Mouse (Mus musculus) liver, postnatal 0 days (tissue): Measurements from ENCODE around the gene Micall2. TPM values are rescaled to one million over a fixed set of nuclear protein-coding genes. Genes with fewer than 3 reads are reported as not detected.
A peak's percentile ranks its signal among the peaks of the same experiment; 100 is the strongest.

Experiments
- ATAC-seq: fragments of 200-750 bp; cut with Nextera tagmentation; 2 replicates; pipeline ENCODE4 v1.8.0; 2017; ENCODE audit warnings: mild to moderate bottlenecking, moderate library complexity
- DNase-seq: peaks from one replicate; pipeline ENCODE4 v3.0.0-alpha.2; 2016
- H3K27ac ChIP-seq: fragments of 300-500 bp; sonication (generic); 2 replicates; pipeline ENCODE4 v1.5.1; 2014; ENCODE audit warnings: antibody characterized with exemption, moderate library complexity, mild to moderate bottlenecking, low read depth
- H3K27me3 ChIP-seq: fragments of 300-500 bp; sonication (generic); 2 replicates; pipeline ENCODE4 v1.6.1; 2014; ENCODE audit warnings: low read length, control low read depth, mixed read lengths; ENCODE audit not compliant: insufficient read depth
- H3K36me3 ChIP-seq: fragments of 300-500 bp; sonication (generic); replicated peaks from 2 replicates; pipeline ENCODE4 v1.6.1; 2014; ENCODE audit warnings: mild to moderate bottlenecking, control low read depth, low read length, moderate library complexity, mixed read lengths; ENCODE audit not compliant: insufficient read depth
- H3K4me1 ChIP-seq: fragments of 300-500 bp; sonication (generic); 2 replicates; pipeline ENCODE4 v1.6.1; 2014; ENCODE audit warnings: antibody characterized with exemption, mild to moderate bottlenecking, control low read depth; ENCODE audit not compliant: insufficient read depth
- H3K4me2 ChIP-seq: fragments of 300-500 bp; sonication (generic); 2 replicates; pipeline ENCODE4 v1.6.1; 2014; ENCODE audit warnings: low read depth, mild to moderate bottlenecking, low read length, moderate library complexity, mixed read lengths
- H3K4me3 ChIP-seq: fragments of 300-500 bp; sonication (generic); 2 replicates; pipeline ENCODE4 v1.5.1; 2014; ENCODE audit warnings: low read depth, low read length
- H3K9ac ChIP-seq: fragments of 300-500 bp; sonication (generic); replicated peaks from 2 replicates; pipeline ENCODE4 v1.6.1; 2014; ENCODE audit warnings: mild to moderate bottlenecking, moderate library complexity
- H3K9me3 ChIP-seq: fragments of 300-500 bp; sonication (generic); 2 replicates; pipeline ENCODE4 v1.6.1; 2016; ENCODE audit warnings: mild to moderate bottlenecking, control low read depth, low read length, mixed read lengths
- CTCF ChIP-seq: sonication (generic); IDR thresholded peaks from 2 replicates; pipeline ENCODE4 v1.5.1; 2016; ENCODE audit warnings: antibody characterized with exemption, low read depth
- EP300 ChIP-seq: IDR thresholded peaks from 2 replicates; pipeline ENCODE4 v1.6.1; 2016; ENCODE audit warnings: antibody characterized with exemption, low read depth, mild to moderate bottlenecking
- WGBS: fragments of 180-500 bp; shearing (Covaris S2); extraction: QIAGEN DNeasy Blood & Tissue Kit; methylation state at CpG from one replicate; pipeline ENCODE4 v1.1.7; 2014; ENCODE audit not compliant: insufficient replicate concordance; 5-methylcytosine and 5-hydroxymethylcytosine counted together
- polyA plus RNA-seq: library from polyadenylated mRNA; unstranded; fragments of >200 nt; fragmentation: Nextera tagmentation; extraction: Ambion mirVana; gene quantifications from 2 replicates; pipeline ENCODE4 v1.2.1, GENCODE M21; 2015

The Micall2 gene
- polyA plus RNA-seq, 1 experiment from 2014 or later, result 5.8 TPM

DNA sequence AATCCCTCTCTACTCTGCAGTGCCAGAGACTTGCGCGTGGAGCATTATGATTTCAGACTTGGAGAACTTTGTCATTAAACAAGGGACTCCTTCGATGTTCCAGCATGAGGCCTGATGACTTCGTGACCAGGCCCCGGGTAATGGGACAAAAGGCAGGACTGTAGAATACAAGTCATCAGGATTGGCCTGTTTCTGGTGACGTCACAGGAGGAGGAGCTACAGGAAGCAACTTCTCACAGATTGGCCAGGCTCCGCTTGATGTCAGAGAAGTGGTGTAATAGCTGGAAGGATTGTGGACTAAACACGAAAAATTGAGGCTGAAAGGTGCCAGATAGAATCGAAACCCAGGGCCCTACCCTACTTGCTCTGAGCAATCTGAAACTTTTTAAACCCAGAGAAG is 45.3 kb downstream of the Micall2 start:
- no peak for ATAC-seq
- Histone ChIP-seq H3K4me3 (no peak overlapping the region), H3K4me2 (no peak overlapping the region), H3K9ac (no peak overlapping the region), H3K36me3 (no peaks in the 10 kb centered on the region), H3K9me3 (no peaks in the 10 kb centered on the region), H3K27me3 (0 out of 2 replicates have a peak, but pooled peaks cover 10% of the 10 kb centered on the region), H3K4me1 (peaks cover 4% of the 10 kb centered on the region; the same call in 1 of the 2 replicates), H3K27ac (no peak overlapping the region)
- 67% methylated on average over 9 of the region's 9 CpGs for WGBS
- TF ChIP-seq CTCF (no peak), EP300 (no peak)
- DNase-seq, result no peak

GRCm38 (mm10) chr5:139688356-139688755 is 47.8 kb downstream of the Micall2 start:
- DNase-seq (no peak), ATAC-seq (no peak)
- Histone ChIP-seq H3K9me3 (no peaks in the 10 kb centered on the region), H3K27me3 (peaks cover 24% of the 10 kb centered on the region), H3K4me2 (no peak overlapping the region), H3K36me3 (no peaks in the 10 kb centered on the region), H3K9ac (no peak overlapping the region), H3K27ac (no peak overlapping the region), H3K4me1 (no peaks in the 10 kb centered on the region), H3K4me3 (no peak overlapping the region)
- 64% methylated on average over 12 of the region's 12 CpGs for WGBS
- TF ChIP-seq CTCF, result no peak
- no peak for TF ChIP-seq EP300

DNA sequence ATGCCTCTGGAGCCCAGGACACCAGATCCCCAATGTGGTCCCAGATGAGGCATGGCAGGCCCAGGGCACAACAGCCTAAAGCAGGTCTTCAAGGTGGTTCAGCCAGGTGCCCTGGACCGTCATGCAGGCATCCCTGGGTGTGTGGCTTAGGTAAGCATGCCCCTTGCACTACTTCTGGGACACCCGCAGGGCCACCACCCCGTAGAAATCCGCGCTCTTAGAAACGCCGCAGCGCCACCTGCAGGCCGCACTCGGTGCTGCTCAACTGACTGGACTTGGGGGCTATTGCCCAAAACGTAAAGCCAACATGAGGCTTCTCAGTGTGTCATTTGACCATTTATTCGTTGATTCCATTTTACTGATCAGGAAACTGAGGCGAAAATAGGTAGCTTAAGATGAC is 48.5 kb downstream of the Micall2 start:
- no peak overlapping the region for H3K9ac ChIP-seq
- TF ChIP-seq EP300 (no peak), CTCF (peak; percentile 74)
- DNase-seq (peak; percentile 63), ATAC-seq (no peak)
- H3K4me1 ChIP-seq, result no peaks in the 10 kb centered on the region
- no peaks in the 10 kb centered on the region for H3K36me3 ChIP-seq
- H3K4me2 ChIP-seq, result no peak overlapping the region
- no peak overlapping the region for H3K27ac ChIP-seq
- WGBS, result 5% methylated on average over 13 of the region's 13 CpGs
- no peak overlapping the region for H3K4me3 ChIP-seq
- peaks cover 31% of the 10 kb centered on the region for H3K27me3 ChIP-seq
- H3K9me3 ChIP-seq, result no peaks in the 10 kb centered on the region

GRCm38 (mm10) chr5:139686530-139687249 is 49.4 kb downstream of the Micall2 start:
- no peak overlapping the region for H3K9ac ChIP-seq
- 32% methylated on average over 21 of the region's 21 CpGs for WGBS
- peaks cover 39% of the 10 kb centered on the region for H3K27me3 ChIP-seq
- H3K4me2 ChIP-seq, result no peak overlapping the region
- H3K4me1 ChIP-seq, result no peaks in the 10 kb centered on the region
- TF ChIP-seq EP300 (no peak), CTCF (no peak)
- no peak overlapping the region for H3K27ac ChIP-seq
- DNase-seq (peak; percentile 42), ATAC-seq (peak; percentile 58)
- no peaks in the 10 kb centered on the region for H3K9me3 ChIP-seq
- H3K4me3 ChIP-seq, result no peak overlapping the region
- H3K36me3 ChIP-seq, result no peaks in the 10 kb centered on the region

GRCm38 (mm10) chr5:139683228-139683627 is 52.9 kb downstream of the Micall2 start:
- ATAC-seq, result no peak
- Histone ChIP-seq H3K4me1 (no peaks in the 10 kb centered on the region), H3K36me3 (no peaks in the 10 kb centered on the region), H3K4me2 (no peak overlapping the region), H3K27me3 (peaks cover 38% of the 10 kb centered on the region), H3K27ac (no peak overlapping the region), H3K4me3 (no peak overlapping the region), H3K9ac (no peak overlapping the region), H3K9me3 (no peaks in the 10 kb centered on the region)
- no peak for DNase-seq
- WGBS, result 0% methylated on average over 2 of the region's 2 CpGs
- TF ChIP-seq CTCF (no peak), EP300 (no peak)

DNA sequence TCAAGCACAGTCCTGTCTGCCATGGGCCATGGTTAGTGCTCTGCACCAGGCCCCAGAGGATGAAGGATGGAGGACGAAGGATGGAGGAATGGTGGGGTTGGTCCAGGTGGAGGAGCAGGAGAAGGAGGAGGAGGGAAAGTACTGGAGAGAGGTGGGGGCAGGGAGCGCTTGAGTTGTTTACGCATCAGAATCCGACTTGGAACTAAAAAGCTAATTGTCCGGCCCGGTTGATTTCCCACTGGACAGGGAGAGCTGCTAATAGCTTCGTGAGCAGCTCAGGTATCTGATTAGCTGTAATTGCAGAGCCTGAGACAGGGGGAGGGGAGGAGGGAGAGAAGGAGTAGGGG is 53.5 kb downstream of the Micall2 start:
- ATAC-seq (no peak), DNase-seq (no peak)
- Histone ChIP-seq H3K9ac (no peak overlapping the region), H3K4me2 (no peak overlapping the region), H3K27me3 (peaks cover 34% of the 10 kb centered on the region), H3K36me3 (no peaks in the 10 kb centered on the region), H3K9me3 (no peaks in the 10 kb centered on the region), H3K27ac (no peak overlapping the region), H3K4me1 (no peaks in the 10 kb centered on the region), H3K4me3 (no peak overlapping the region)
- WGBS, result 7% methylated on average over 7 of the region's 7 CpGs
- no peak for TF ChIP-seq EP300
- no peak for TF ChIP-seq CTCF
